Mouse (Mus musculus): ENCODE results near the gene Akr1b3.

- TF ChIP-seq CTCF (IDR thresholded peaks at IDR 0.05; ENCODE audit: low read depth, low read length) (no peak), POLR2A (IDR thresholded peaks at IDR 0.05; ENCODE audit: borderline replicate concordance, low read depth, low read length) (no peak)
Observed at GRCm38 (mm10) chr6:34313921-34314320, 3.4 kb downstream of the Akr1b3 start.
